Mouse (Mus musculus): ENCODE data around the gene Flvcr1. TPM values are rescaled to one million over a fixed set of nuclear protein-coding genes. Genes with fewer than 3 reads are reported as not detected.
A peak's percentile ranks its signal among the peaks of the same experiment; 100 is the strongest.

Gene Flvcr1
- polyA plus RNA-seq, 1 experiment = 30.3 TPM

- TF ChIP-seq POLR2A (IDR thresholded peaks at IDR 0.05; ENCODE audit: borderline replicate concordance, low read depth, low read length) = no peak
- TF ChIP-seq CTCF (IDR thresholded peaks at IDR 0.05; ENCODE audit: low read depth, low read length) = no peak
- Histone ChIP-seq H3K4me1 (ENCODE audit: control insufficient read depth, insufficient read depth, low read length) (peaks cover 12% of the 10 kb centered on the region), H3K27ac (ENCODE audit: insufficient read depth, low read depth, low read length) (no peak overlapping the region), H3K4me3 (ENCODE audit: insufficient read depth, low read length) (peak overlapping the region; percentile 86)
Measured at GRCm38 (mm10) chr1:191063700-191064099, 37.7 kb upstream of the Flvcr1 start.

GRCm38 (mm10) chr1:191062781-191063485 lies 37.0 kb upstream of the Flvcr1 start, which contains the start of the genes Tatdn3 and Nsl1:
Gene Tatdn3, minus strand, starts transcription at chr1:191062932.
Gene Nsl1, plus strand, starts transcription at chr1:191063012.
- no peak for TF ChIP-seq CTCF (IDR thresholded peaks at IDR 0.05; ENCODE audit: low read depth, low read length)
- no peak for TF ChIP-seq POLR2A (IDR thresholded peaks at IDR 0.05; ENCODE audit: borderline replicate concordance, low read depth, low read length)
- H3K4me1 ChIP-seq (ENCODE audit: control insufficient read depth, insufficient read depth, low read length) = peaks cover 12% of the 10 kb centered on the region
- peak within 1 kb of the TSS; percentile 51 for H3K27ac ChIP-seq (ENCODE audit: insufficient read depth, low read depth, low read length)
- peak within 1 kb of the TSS; percentile 86 for H3K4me3 ChIP-seq (ENCODE audit: insufficient read depth, low read length)

GRCm38 (mm10) chr1:191062241-191062780 lies 36.4 kb upstream of the Flvcr1 start:
- Histone ChIP-seq H3K4me1 (ENCODE audit: control insufficient read depth, insufficient read depth, low read length) (peaks cover 12% of the 10 kb centered on the region), H3K27ac (ENCODE audit: insufficient read depth, low read depth, low read length) (peak overlapping the region; percentile 51), H3K4me3 (ENCODE audit: insufficient read depth, low read length) (peak overlapping the region; percentile 86)
- TF ChIP-seq CTCF (IDR thresholded peaks at IDR 0.05; ENCODE audit: low read depth, low read length) = no peak
- TF ChIP-seq POLR2A (IDR thresholded peaks at IDR 0.05; ENCODE audit: borderline replicate concordance, low read depth, low read length) = no peak

GRCm38 (mm10) chr1:191057461-191057860 lies 31.5 kb upstream of the Flvcr1 start:
- H3K4me3 ChIP-seq (ENCODE audit: insufficient read depth, low read length) = no peak overlapping the region
- H3K27ac ChIP-seq (ENCODE audit: insufficient read depth, low read depth, low read length) = no peak overlapping the region
- TF ChIP-seq POLR2A (IDR thresholded peaks at IDR 0.05; ENCODE audit: borderline replicate concordance, low read depth, low read length) (no peak), CTCF (IDR thresholded peaks at IDR 0.05; ENCODE audit: low read depth, low read length) (no peak)
- H3K4me1 ChIP-seq (ENCODE audit: control insufficient read depth, insufficient read depth, low read length) = peaks cover 11% of the 10 kb centered on the region

GRCm38 (mm10) chr1:191055533-191055873 lies 29.5 kb upstream of the Flvcr1 start:
- Histone ChIP-seq H3K27ac (ENCODE audit: insufficient read depth, low read depth, low read length) (no peak overlapping the region), H3K4me3 (ENCODE audit: insufficient read depth, low read length) (no peak overlapping the region), H3K4me1 (ENCODE audit: control insufficient read depth, insufficient read depth, low read length) (peaks cover 8% of the 10 kb centered on the region)
- TF ChIP-seq CTCF (IDR thresholded peaks at IDR 0.05; ENCODE audit: low read depth, low read length) = no peak
- no peak for TF ChIP-seq POLR2A (IDR thresholded peaks at IDR 0.05; ENCODE audit: borderline replicate concordance, low read depth, low read length)

GRCm38 (mm10) chr1:191054870-191055532 lies 29.0 kb upstream of the Flvcr1 start:
- Histone ChIP-seq H3K4me1 (ENCODE audit: control insufficient read depth, insufficient read depth, low read length) (peaks cover 8% of the 10 kb centered on the region), H3K4me3 (ENCODE audit: insufficient read depth, low read length) (no peak overlapping the region), H3K27ac (ENCODE audit: insufficient read depth, low read depth, low read length) (no peak overlapping the region)
- TF ChIP-seq POLR2A (IDR thresholded peaks at IDR 0.05; ENCODE audit: borderline replicate concordance, low read depth, low read length) (no peak), CTCF (IDR thresholded peaks at IDR 0.05; ENCODE audit: low read depth, low read length) (peak; percentile 28; the same call in 1 of the 2 replicates)

GRCm38 (mm10) chr1:191053555-191053954 lies 27.6 kb upstream of the Flvcr1 start:
- Histone ChIP-seq H3K27ac (ENCODE audit: insufficient read depth, low read depth, low read length) (no peak overlapping the region), H3K4me3 (ENCODE audit: insufficient read depth, low read length) (no peak overlapping the region), H3K4me1 (ENCODE audit: control insufficient read depth, insufficient read depth, low read length) (peaks cover 8% of the 10 kb centered on the region)
- no peak for TF ChIP-seq POLR2A (IDR thresholded peaks at IDR 0.05; ENCODE audit: borderline replicate concordance, low read depth, low read length)

GRCm38 (mm10) chr1:191046231-191046824 lies 20.4 kb upstream of the Flvcr1 start:
- H3K27ac ChIP-seq (ENCODE audit: insufficient read depth, low read depth, low read length) = no peak overlapping the region
- no peak for TF ChIP-seq CTCF (IDR thresholded peaks at IDR 0.05; ENCODE audit: low read depth, low read length)
- TF ChIP-seq POLR2A (IDR thresholded peaks at IDR 0.05; ENCODE audit: borderline replicate concordance, low read depth, low read length) = no peak
- no peak overlapping the region for H3K4me3 ChIP-seq (ENCODE audit: insufficient read depth, low read length)
- no peaks in the 10 kb centered on the region; the same call in 1 of the 2 replicates for H3K4me1 ChIP-seq (ENCODE audit: control insufficient read depth, insufficient read depth, low read length)

- Histone ChIP-seq H3K27ac (ENCODE audit: insufficient read depth, low read depth, low read length) (no peak overlapping the region), H3K4me3 (ENCODE audit: insufficient read depth, low read length) (no peak overlapping the region), H3K4me1 (ENCODE audit: control insufficient read depth, insufficient read depth, low read length) (no peaks in the 10 kb centered on the region; the same call in 1 of the 2 replicates)
- TF ChIP-seq POLR2A (IDR thresholded peaks at IDR 0.05; ENCODE audit: borderline replicate concordance, low read depth, low read length) = no peak
- TF ChIP-seq CTCF (IDR thresholded peaks at IDR 0.05; ENCODE audit: low read depth, low read length) = no peak
Measured at GRCm38 (mm10) chr1:191045264-191045663, 19.3 kb upstream of the Flvcr1 start.
